Mouse (Mus musculus): Measurements from ENCODE around the gene Mfap1b.

- TF ChIP-seq CTCF (IDR thresholded peaks at IDR 0.05; ENCODE audit: low read depth, low read length) (no peak), POLR2A (IDR thresholded peaks at IDR 0.05; ENCODE audit: extremely low read depth, insufficient read depth, low read length) (no peak)
Observed at GRCm38 (mm10) chr2:121452990-121453389, 20.9 kb downstream of the Mfap1b start, which contains the start of gene Hypk.
